Mouse (Mus musculus) MEL (cell line): ENCODE data around the gene Txn2. TPM values are rescaled to one million over a fixed set of nuclear protein-coding genes. Genes with fewer than 3 reads are reported as not detected.

Experiments
- DNase-seq: peaks from one replicate; pipeline ENCODE4 v3.0.0; 2011; ENCODE audit warnings: low read depth, low spot score
- H3K27ac ChIP-seq: 2 replicates; pipeline ENCODE4 v1.5.1; 2012; ENCODE audit warnings: low read depth, mild to moderate bottlenecking, control low read depth, low read length, moderate library complexity; ENCODE audit not compliant: control insufficient read depth
- H3K27me3 ChIP-seq, 2 experiments: fragments of 150-350 bp in 1 of 2; sonication (generic) in 1 of 2; 2 replicates each; pipeline ENCODE4 v1.6.1; 2012; ENCODE audit warnings: low read length in 2 of 2, mild to moderate bottlenecking in 2 of 2, improper control_type of control experiment in 1 of 2, moderate library complexity in 1 of 2; ENCODE audit not compliant: insufficient read depth in 2 of 2, control insufficient read depth in 1 of 2
- H3K36me3 ChIP-seq, 2 experiments: 2 replicates each; pipeline ENCODE4 v1.6.1; 2012 to 2014; ENCODE audit warnings: low read length in 2 of 2, improper control_type of control experiment in 1 of 2, inconsistent platforms in 1 of 2, mild to moderate bottlenecking in 1 of 2; ENCODE audit not compliant: insufficient read depth in 2 of 2, control insufficient read depth in 1 of 2
- H3K4me1 ChIP-seq, 2 experiments: fragments of 150-350 bp in 1 of 2; sonication (generic) in 1 of 2; 2 replicates each; pipeline ENCODE4 v1.6.1; 2012; ENCODE audit warnings: low read length in 2 of 2, improper control_type of control experiment in 1 of 2, mild to moderate bottlenecking in 1 of 2; ENCODE audit not compliant: insufficient read depth in 2 of 2, control insufficient read depth in 1 of 2
- H3K4me3 ChIP-seq, 2 experiments: fragments of 150-350 bp in 1 of 2; sonication (generic) in 1 of 2; 2 replicates each; pipeline ENCODE4 v1.5.1; 2012; ENCODE audit warnings: low read depth in 2 of 2, low read length in 2 of 2, mild to moderate bottlenecking in 2 of 2, moderate library complexity in 2 of 2, control low read depth in 1 of 2, improper control_type of control experiment in 1 of 2; ENCODE audit not compliant: control insufficient read depth in 1 of 2, insufficient read depth in 1 of 2
- H3K79me2 ChIP-seq: 2 replicates; pipeline ENCODE4 v1.6.1; 2012; ENCODE audit warnings: mild to moderate bottlenecking, low read length, moderate library complexity; ENCODE audit not compliant: control insufficient read depth, poor library complexity, insufficient read depth
- H3K9ac ChIP-seq: 2 replicates; pipeline ENCODE4 v1.6.1; 2012; ENCODE audit warnings: low read depth, mild to moderate bottlenecking, control low read depth, low read length, moderate library complexity; ENCODE audit not compliant: control insufficient read depth, poor library complexity, severe bottlenecking
- H3K9me3 ChIP-seq: fragments of 150-350 bp; sonication (generic); replicated peaks from 2 replicates; pipeline ENCODE4 v1.6.1; 2012; ENCODE audit warnings: mild to moderate bottlenecking, low read length, improper control_type of control experiment, moderate library complexity; ENCODE audit not compliant: insufficient read depth
- CHD1 ChIP-seq: IDR thresholded peaks from 2 replicates; pipeline ENCODE4 v1.6.1; 2012; ENCODE audit warnings: low read depth, mild to moderate bottlenecking, inconsistent platforms, low read length, improper control_type of control experiment
- CTCF ChIP-seq, 3 experiments: IDR thresholded peaks in 2 of 3; conservative IDR thresholded peaks in 1 of 3; 2 replicates each; pipeline ENCODE4 v1.5.1; 2011 to 2012; ENCODE audit warnings: low read length in 3 of 3, low read depth in 2 of 3, mild to moderate bottlenecking in 2 of 3, improper control_type of control experiment in 1 of 3, inconsistent platforms in 1 of 3, mixed read lengths in 1 of 3, moderate library complexity in 1 of 3; ENCODE audit not compliant: control insufficient read depth in 1 of 3, insufficient read depth in 1 of 3, poor library complexity in 1 of 3, severe bottlenecking in 1 of 3
- E2F4 ChIP-seq: IDR thresholded peaks from 2 replicates; pipeline ENCODE4 v1.6.1; 2011; ENCODE audit warnings: low read depth, low read length, improper control_type of control experiment, borderline replicate concordance
- ETS1 ChIP-seq: IDR thresholded peaks from 2 replicates; pipeline ENCODE4 v1.6.1; 2012; ENCODE audit warnings: low read depth, mild to moderate bottlenecking, inconsistent platforms, low read length, improper control_type of control experiment, moderate library complexity
- GATA1 ChIP-seq: IDR thresholded peaks from 2 replicates; pipeline ENCODE4 v1.6.1; 2011; ENCODE audit warnings: low read depth, low read length, improper control_type of control experiment
- HCFC1 ChIP-seq: IDR thresholded peaks from 2 replicates; pipeline ENCODE4 v1.6.1; 2012; ENCODE audit warnings: low read depth, mild to moderate bottlenecking, inconsistent platforms, low read length, improper control_type of control experiment, moderate library complexity
- JUND ChIP-seq: IDR thresholded peaks from 2 replicates; pipeline ENCODE4 v1.6.1; 2011; ENCODE audit warnings: low read depth, mild to moderate bottlenecking, improper control_type of control experiment, low read length
- MAFK ChIP-seq: IDR thresholded peaks from 2 replicates; pipeline ENCODE4 v1.6.1; 2011; ENCODE audit warnings: low read depth, mild to moderate bottlenecking, low read length, improper control_type of control experiment, borderline replicate concordance
- MAX ChIP-seq: IDR thresholded peaks from 2 replicates; pipeline ENCODE4 v1.6.1; 2011; ENCODE audit warnings: low read length, improper control_type of control experiment
- MXI1 ChIP-seq: IDR thresholded peaks from 2 replicates; pipeline ENCODE4 v1.6.1; 2011; ENCODE audit warnings: mild to moderate bottlenecking, low read depth, low read length, improper control_type of control experiment
- POLR2A ChIP-seq, 2 experiments: IDR thresholded peaks; 2 replicates each; pipeline ENCODE4 v1.6.1; 2011 to 2012; ENCODE audit warnings: low read length in 2 of 2, mild to moderate bottlenecking in 2 of 2, control low read depth in 1 of 2, improper control_type of control experiment in 1 of 2, low read depth in 1 of 2, moderate library complexity in 1 of 2; ENCODE audit not compliant: control insufficient read depth in 1 of 2, insufficient read depth in 1 of 2, poor library complexity in 1 of 2
- POLR2AphosphoS2 ChIP-seq: IDR thresholded peaks from 2 replicates; pipeline ENCODE4 v1.6.1; 2011; ENCODE audit warnings: low read length, improper control_type of control experiment
- POLR2AphosphoS5 ChIP-seq: IDR thresholded peaks from 2 replicates; pipeline ENCODE4 v1.6.1; 2012; ENCODE audit warnings: low read depth, borderline replicate concordance, mild to moderate bottlenecking, inconsistent platforms, low read length, moderate library complexity, mixed read lengths
- RCOR1 ChIP-seq: IDR thresholded peaks from 2 replicates; pipeline ENCODE4 v1.6.1; 2012; ENCODE audit warnings: low read depth, mild to moderate bottlenecking, inconsistent platforms, low read length, improper control_type of control experiment
- SMC3 ChIP-seq: IDR thresholded peaks from 2 replicates; pipeline ENCODE4 v1.6.1; 2011; ENCODE audit warnings: low read depth, low read length, improper control_type of control experiment
- TBP ChIP-seq: IDR thresholded peaks from 2 replicates; pipeline ENCODE4 v1.8.0; 2011; ENCODE audit warnings: low read depth, low read length, improper control_type of control experiment
- USF2 ChIP-seq, 2 experiments: IDR thresholded peaks; 2 replicates each; pipeline ENCODE4 v1.6.1; 2011 to 2012; ENCODE audit warnings: improper control_type of control experiment in 2 of 2, low read length in 2 of 2, borderline replicate concordance in 1 of 2, inconsistent platforms in 1 of 2, low read depth in 1 of 2, mild to moderate bottlenecking in 1 of 2; ENCODE audit not compliant: insufficient read depth in 1 of 2
- ZNF384 ChIP-seq: IDR thresholded peaks from 2 replicates; pipeline ENCODE4 v1.6.1; 2012; ENCODE audit warnings: low read depth, mild to moderate bottlenecking, inconsistent platforms, low read length, improper control_type of control experiment
- polyA plus RNA-seq, 2 experiments: library from polyadenylated mRNA; stranded (reverse) in 1 of 2; unstranded in 1 of 2; fragments of >175 nt in 1 of 2; fragments of >200 nt in 1 of 2; gene quantifications; 2 replicates each; pipeline versions ENCODE4 v1.2.1 to v1.2.4; 2012; ENCODE audit warnings: low replicate concordance in 2 of 2, low read depth in 1 of 2; ENCODE audit not compliant: insufficient read length in 2 of 2, insufficient read depth in 1 of 2, missing spikeins in 1 of 2
- total RNA-seq: library from RNA; depleted of rRNA; stranded (reverse); fragments of 300-350 nt; gene quantifications from 2 replicates; pipeline ENCODE4 v1.2.3, GENCODE M21; 2012

The Txn2 gene
- total and polyA plus RNA-seq, 3 experiments: 114 to 416 (median 207) TPM

- Histone ChIP-seq H3K4me3 (no peak overlapping the region), H3K79me2 (no peaks in the 10 kb centered on the region), H3K9me3 (no peaks in the 10 kb centered on the region), H3K36me3 (peaks cover 0 to 4% of the 10 kb centered on the region in 2 experiments; a peak in 2 of 4 replicates), H3K4me1 (peaks cover 0 to 13% of the 10 kb centered on the region in 2 experiments; a peak in 3 of 4 replicates), H3K27ac (no peak overlapping the region), H3K27me3 (no peaks in the 10 kb centered on the region), H3K9ac (no peak overlapping the region)
- DNase-seq: no peak
- no peak for TF ChIP-seq MAX
- no peak for TF ChIP-seq MAFK
- TF ChIP-seq POLR2AphosphoS2: no peak
- TF ChIP-seq POLR2AphosphoS5: no peak
- TF ChIP-seq E2F4: no peak
- TF ChIP-seq ZNF384: no peak
- TF ChIP-seq CTCF (IDR thresholded peaks at IDR 0.05 in 2 of 3, conservative IDR thresholded peaks at IDR 0.05 in 1 of 3; ENCODE audit: control insufficient read depth in 1 of 3, insufficient read depth in 1 of 3, low read depth in 2 of 3, low read length in 3 of 3, poor library complexity in 1 of 3, severe bottlenecking in 1 of 3): no peak
- no peak for TF ChIP-seq RCOR1
- no peak for TF ChIP-seq POLR2A (IDR thresholded peaks at IDR 0.05; ENCODE audit: control insufficient read depth in 1 of 2, insufficient read depth in 1 of 2, low read depth in 1 of 2, low read length in 2 of 2, poor library complexity in 1 of 2)
- TF ChIP-seq SMC3: no peak
- no peak for TF ChIP-seq MXI1
- TF ChIP-seq USF2 (IDR thresholded peaks at IDR 0.05; ENCODE audit: borderline replicate concordance in 1 of 2, insufficient read depth in 1 of 2, low read depth in 1 of 2, low read length in 2 of 2): no peak
- no peak for TF ChIP-seq JUND
Observed at GRCm38 (mm10) chr15:77876716-77877115, 52.1 kb downstream of the Txn2 start.

- Histone ChIP-seq H3K79me2 (no peaks in the 10 kb centered on the region), H3K27ac (no peak overlapping the region), H3K4me3 (no peak overlapping the region)
- peak; percentile 50 for DNase-seq
- TF ChIP-seq ETS1: peak; percentile 66
- TF ChIP-seq GATA1: peak; percentile 39; the same call in 1 of the 2 replicates
- TF ChIP-seq HCFC1: no peak
- TF ChIP-seq CHD1: no peak
- TF ChIP-seq TBP: 0 out of 2 replicates have a peak, but pooled peaks have one; percentile 13
- TF ChIP-seq, all 39 proteins: peak for 3
- H3K9ac ChIP-seq: no peak overlapping the region
- no peaks in the 10 kb centered on the region for H3K9me3 ChIP-seq
- H3K36me3 ChIP-seq: no peaks in the 10 kb centered on the region
- H3K27me3 ChIP-seq: no peaks in the 10 kb centered on the region; a peak in 1 of 4 replicates
- peaks cover 0 to 8% of the 10 kb centered on the region in 2 experiments; a peak in 3 of 4 replicates for H3K4me1 ChIP-seq
Observed at GRCm38 (mm10) chr15:77875953-77876352, 52.9 kb downstream of the Txn2 start.
